Mouse (Mus musculus) thymus, postnatal 36 days (tissue): Measurements from ENCODE around the gene Prmt1.
"Not testable (repeated sequence)": the region's sequence is repeated elsewhere in the genome, so short reads cannot be mapped to it uniquely, and the experiment has no call there.

Experiments used
- DNase-seq, 2 experiments: peaks; one replicate each; pipeline ENCODE4 v3.0.0; 2022; ENCODE audit warnings: mixed read lengths in 2 of 2

The Prmt1 gene

GRCm38 (mm10) chr7:44986192-44986878, at the start of gene Prmt1:
Gene Prmt1 (minus strand): TSS chr7:44986568.
- DNase-seq = peak; percentile 97 to 99

GRCm38 (mm10) chr7:45035631-45036030, 49.3 kb upstream of the Prmt1 start:
- DNase-seq = no peak

DNA sequence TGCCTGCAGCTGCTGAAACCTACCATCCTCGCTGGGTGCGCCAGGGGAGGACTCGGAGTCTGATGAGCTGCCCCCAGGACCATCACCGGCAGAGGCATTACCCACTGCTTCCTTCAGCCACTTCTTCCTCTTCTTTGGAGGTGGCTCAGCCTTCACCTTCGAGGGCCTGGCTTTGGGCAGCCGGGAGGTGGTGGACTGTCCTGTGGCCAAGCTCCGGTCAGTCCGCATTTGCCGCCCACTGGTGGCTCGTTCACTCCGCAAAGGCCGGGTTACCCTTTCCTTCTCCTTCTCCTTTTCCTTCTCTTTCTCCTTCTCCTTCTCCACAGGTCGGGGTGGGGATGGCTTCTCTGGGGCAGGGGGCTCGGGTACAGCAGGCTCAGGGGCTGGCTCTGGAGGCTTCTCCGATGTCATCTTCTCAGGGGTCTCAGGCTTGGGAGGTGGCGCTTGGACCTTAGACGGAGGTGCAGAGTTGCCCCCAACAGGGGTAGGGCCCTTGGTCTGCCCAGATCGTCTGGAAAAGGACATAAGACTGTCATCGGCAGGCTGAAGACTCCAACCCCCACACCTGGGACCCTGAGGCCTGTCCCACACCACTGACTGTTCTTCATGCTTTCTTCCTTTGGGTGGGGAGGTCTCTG, 47.5 kb upstream of the Prmt1 start:
- DNase-seq = no peak

GRCm38 (mm10) chr7:45030857-45031256, 44.5 kb upstream of the Prmt1 start:
- DNase-seq = no peak

DNA sequence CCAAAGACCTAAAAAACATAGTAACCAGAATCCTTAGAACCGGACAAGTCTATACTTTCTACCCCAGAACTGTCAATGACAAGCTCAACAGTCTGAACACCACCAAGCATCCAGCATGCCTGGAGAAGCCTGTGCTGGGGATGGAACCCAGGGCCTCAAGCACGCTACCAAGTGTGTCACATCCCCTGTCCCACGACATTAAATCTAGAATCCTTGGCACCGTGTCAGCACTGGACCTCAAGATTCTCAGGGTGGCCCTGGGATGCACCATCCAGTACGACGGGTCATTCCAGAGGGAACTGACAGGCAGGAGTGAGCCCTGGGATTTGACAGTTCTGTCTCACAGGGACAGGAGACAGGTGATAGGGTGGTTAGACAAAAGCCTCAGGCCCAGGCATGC, 43.6 kb upstream of the Prmt1 start:
- no peak for DNase-seq

DNA sequence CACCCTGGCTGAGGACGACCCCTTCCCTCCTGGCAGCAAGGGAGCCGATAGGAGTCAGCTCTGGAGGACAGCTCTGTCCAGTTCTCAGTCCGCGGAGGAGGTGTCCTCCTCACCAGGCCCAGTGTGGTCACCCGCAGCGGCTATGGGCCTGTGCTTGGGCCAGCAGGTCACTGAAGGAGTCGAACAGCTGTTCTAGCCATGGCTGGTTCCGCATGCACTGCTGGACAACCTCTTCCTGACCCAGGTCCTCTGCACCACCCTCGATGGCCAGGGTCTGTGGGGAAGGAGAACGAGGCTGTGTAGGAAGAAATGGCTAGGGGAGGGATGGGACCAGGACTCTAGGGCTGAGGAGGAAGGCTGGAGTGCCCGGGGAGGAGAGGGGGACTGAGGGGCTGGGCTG, 42.0 kb upstream of the Prmt1 start:
- no peak for DNase-seq

DNA sequence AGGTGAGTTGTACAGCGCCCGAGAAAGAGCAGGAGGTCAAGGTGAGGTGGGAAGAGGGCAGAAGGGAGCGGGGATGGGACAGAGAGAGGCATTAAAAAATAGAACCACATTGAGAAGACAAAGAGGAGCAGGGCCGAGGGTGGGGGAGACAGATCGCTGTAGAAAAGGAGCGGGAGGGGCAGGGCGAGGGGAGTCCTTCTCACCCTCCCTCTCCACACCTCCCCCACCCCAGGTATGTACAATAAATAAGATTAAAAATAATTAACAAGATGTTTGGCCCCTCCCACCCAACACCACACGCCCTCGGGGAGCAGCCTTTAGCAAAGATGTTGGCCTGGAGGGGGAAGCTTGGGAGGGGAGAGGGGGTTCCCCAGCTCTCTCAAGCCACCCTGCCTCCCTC, 41.4 kb upstream of the Prmt1 start:
- DNase-seq = no peak

- no peak for DNase-seq
These were observed 39.9 kb upstream of the Prmt1 start for GRCm38 (mm10) chr7:45026256-45026655.

GRCm38 (mm10) chr7:45025601-45026220, 39.3 kb upstream of the Prmt1 start:
- DNase-seq = no peak

- no peak for DNase-seq
These were observed 38.2 kb upstream of the Prmt1 start for GRCm38 (mm10) chr7:45024281-45025248.

DNA sequence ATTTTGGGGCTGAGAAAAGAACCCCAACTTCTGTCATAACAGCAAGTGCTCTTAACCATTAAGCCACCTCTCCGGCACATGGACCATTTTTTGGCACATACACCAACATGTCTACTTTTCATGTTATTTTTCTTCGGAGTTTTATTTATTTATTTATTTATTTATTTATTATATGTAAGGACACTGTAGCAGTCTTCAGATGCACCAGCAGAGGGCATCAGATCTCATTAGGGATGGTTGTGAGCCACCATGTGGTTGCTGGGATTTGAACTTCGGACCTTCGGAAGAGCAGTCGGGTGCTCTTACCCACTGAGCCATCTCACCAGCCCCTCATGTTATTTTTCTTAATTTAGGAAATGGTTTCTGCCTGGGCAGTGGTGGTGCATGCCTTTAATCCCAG, 37.3 kb upstream of the Prmt1 start:
- not testable (repeated sequence) for DNase-seq

GRCm38 (mm10) chr7:45020225-45020624, 33.9 kb upstream of the Prmt1 start:
- DNase-seq = no peak

DNA sequence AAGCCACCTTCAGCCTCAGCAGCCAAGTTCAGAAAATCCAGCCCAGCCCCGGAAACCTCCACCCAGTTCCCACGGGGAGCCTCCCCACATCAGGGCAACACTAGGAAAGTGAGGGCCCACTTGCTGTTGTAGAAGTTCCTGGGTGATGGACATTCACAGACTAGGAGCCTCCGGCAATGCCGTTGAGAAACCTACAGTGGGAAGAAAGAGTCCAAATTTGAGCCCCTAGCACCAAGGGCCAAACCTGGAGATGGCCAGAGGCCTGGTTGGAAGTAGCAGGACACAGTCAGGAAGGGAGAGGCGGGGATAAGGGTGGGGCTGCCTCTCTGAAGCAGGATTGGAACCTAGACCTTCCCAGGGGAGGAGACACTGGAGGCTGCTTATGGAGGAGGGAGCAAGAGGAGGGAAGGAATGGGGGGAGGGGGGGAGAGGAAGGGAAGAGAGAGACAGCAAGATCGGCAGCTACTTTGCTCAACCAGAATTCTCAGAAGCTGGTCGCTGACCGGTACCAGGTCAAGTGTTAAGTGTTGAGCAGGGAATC, 32.7 kb upstream of the Prmt1 start:
- no peak for DNase-seq

DNA sequence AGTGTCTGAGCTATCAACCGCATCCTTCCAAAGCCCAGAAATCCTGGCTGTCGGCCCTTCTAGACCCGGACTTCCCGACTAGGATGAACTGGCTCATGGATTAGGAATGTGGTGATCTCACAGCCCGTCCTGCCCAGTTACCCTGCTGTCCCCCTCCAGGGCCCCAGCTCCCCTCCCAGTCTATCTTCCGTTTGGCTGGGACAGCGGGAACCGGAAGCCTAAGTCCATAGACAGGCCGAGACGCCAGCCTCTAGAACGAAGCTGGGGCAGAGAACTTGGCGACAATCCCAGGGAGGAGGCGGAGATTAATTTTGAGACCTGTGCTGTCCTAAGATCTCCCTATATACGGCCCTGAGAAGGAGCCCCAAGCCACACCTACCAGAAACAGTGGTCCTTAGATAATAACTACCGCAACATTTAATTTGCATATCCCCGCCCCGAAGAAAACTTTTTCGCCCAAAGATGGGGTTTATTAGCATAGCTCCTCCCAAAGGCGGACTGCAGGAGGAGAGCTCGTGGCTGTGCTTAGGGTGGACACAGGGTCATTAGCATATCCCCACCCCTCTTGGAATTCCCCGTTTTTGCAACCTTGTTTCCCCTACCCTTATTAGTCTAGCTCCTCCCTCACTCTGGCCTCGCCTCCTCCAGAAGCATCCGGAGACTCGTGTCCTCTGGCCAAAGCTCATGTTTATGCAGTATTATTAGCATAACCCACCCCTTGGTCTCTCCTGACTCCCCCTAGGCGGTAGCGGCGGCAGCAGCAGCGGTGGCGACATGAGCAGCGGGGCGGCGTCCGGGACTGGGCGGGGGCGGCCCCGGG, 31.1 kb upstream of the Prmt1 start, which contains the start of gene Rras:
Rras (plus strand) TSS at position 720 of the 820 bp plus-strand sequence.
- peak; percentile 76 to 84 for DNase-seq

DNA sequence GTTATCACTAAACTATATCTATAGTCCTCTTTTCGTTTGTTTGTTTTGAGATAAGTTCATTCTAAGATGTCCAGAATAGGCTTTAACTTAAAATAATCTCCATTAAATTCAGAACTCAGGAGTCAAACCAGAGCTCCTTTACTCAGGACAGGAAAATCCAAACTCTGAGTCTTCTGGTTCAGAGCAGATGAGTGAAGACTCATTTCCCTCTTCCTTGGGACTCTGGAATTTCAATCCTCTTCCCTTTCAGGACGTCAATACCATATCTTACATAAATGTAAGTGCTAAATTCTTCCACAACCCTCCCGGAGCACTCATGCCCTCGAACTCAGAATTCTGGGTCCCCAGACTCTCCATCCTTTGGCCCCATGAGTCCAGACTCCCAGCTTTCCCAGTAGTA, 30.4 kb upstream of the Prmt1 start:
- DNase-seq = no peak

DNA sequence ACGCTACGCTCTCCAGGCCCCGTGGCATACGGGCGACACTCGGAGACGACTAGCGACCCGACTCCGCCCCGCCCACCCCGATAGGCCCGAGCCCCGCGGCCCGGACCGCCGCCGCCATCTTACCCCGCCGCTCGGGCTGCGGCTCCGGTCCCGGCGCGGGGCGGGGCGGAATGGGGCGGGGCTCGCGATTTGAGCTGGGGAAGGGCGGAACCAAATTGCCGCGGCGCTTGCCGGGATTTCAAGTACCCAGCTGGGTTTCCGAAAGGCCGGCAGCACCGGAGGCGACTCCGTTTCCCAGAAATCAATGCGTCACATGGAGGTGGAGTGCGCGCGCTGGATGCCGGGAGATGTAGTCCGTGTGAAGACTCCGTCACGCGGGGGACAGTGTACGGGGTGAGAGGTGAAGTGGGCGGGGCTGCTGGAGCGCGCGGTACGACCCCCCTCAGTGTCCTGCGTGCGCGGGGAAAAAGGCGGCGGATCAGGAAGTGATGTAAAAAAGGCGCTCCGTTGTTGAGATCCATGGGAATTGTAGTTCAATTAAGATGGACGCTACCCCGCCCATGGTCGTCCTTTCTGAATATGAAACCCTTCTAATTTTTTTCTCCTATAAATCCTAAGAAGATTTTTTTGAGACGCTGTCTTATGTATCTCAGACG, 29.7 kb upstream of the Prmt1 start, which contains the start of gene Scaf1:
Scaf1 (minus strand) TSS at position 407 of the 656 bp plus-strand sequence.
- DNase-seq = peak; percentile 98 to 100

DNA sequence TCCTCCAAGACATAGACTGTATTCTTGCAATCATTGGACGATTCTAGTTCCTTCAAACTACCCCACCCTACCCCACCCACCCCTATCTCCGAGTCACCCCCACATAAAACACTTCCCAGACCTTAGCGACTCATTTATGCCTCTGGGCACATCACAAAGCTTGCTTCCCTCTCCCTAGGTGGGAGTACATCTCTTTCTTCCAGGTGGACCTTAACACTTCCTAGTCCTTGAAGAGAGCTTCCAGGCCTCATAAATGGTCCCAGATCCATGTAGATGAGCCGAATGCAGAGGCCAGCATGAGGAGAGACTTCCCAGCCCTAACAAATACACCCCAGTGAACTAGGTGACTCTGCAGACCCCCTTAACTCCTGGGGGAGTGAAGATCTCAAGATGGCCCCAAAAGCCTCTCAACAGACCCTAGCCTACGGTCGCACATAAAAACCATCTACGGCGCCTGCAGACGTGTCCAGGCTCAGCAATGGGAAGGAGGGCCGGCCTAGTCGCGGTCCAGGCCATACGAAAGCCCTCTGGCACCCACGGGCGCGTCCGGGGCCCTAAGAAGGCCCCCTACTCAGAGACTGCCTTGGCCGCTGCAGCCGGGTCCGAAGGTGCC, 29.1 kb upstream of the Prmt1 start:
- DNase-seq = no peak

DNA sequence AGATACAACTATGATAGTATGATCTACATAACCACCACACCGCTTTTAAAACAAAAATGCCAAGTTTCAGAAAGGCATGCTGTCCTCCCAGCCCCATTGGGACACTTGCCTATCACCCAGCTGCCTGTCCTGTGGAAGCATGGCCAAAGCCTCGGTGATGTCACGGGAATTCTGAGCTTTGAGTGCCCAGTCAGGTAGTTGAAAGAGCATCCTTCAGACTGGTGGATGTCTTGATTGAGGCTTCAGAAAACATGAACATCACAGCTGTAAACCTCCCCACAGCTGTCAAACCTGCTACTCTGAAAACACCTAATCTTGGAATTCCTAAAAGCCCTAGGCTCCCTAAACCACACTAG, 27.7 kb upstream of the Prmt1 start:
- no peak for DNase-seq

DNA sequence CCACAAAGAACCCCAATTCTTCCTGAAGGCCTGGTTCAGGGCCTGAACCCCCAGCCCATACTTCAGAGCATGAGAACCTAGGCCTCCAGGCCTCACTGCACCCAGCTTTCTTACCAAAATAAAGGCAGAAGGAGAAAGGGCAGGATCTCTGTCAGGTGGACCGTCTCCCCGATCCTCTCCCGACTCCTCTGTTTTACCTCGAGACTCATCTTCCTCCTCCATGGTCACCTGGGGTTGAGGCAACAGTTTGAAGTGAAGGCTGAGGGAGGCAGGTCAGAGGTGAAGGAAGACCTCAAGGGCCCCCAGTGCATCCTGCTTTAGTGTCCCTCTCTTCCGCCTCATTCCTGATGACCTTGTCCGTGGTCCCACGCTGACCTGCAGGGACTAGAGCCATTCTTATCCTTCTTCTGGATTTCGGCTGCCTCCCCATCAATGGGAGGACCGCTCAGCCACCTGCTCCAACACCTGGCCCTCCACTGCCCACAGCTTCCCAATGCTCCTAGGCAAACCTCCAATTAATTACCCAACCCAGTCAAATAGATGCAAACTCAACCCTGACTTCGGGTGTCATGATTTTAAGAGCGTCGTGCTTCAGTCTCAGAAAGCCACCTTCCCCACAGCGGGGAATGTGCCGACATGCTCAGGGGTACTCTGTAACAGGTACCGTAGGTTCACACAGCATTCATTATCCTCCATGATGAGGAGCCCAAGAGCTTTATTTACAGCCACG, 27.2 kb upstream of the Prmt1 start:
- no peak for DNase-seq

- DNase-seq = no peak
These were observed 26.5 kb upstream of the Prmt1 start for GRCm38 (mm10) chr7:45012824-45013223.
